Mouse (Mus musculus) hindbrain, embryonic 10.5 days (tissue): Measurements from ENCODE around the gene Adamts1. TPM values are rescaled to one million over a fixed set of nuclear protein-coding genes. Genes with fewer than 3 reads are reported as not detected.

ENCODE experiments used
- DNase-seq: peaks from one replicate; pipeline ENCODE4 v3.0.0-alpha.2; 2017; ENCODE audit warnings: low spot score
- H3K27ac ChIP-seq: fragments of 300-500 bp; sonication (generic); 2 replicates; pipeline ENCODE4 v1.5.1; 2016; ENCODE audit warnings: mild to moderate bottlenecking, moderate library complexity
- H3K27me3 ChIP-seq: fragments of 300-500 bp; sonication (generic); 2 replicates; pipeline ENCODE4 v1.6.1; 2016; ENCODE audit warnings: mild to moderate bottlenecking; ENCODE audit not compliant: poor library complexity, insufficient read depth, severe bottlenecking
- H3K36me3 ChIP-seq: fragments of 300-500 bp; sonication (generic); 2 replicates; pipeline ENCODE4 v1.6.1; 2016; ENCODE audit warnings: mild to moderate bottlenecking, moderate library complexity
- H3K4me1 ChIP-seq: fragments of 300-500 bp; sonication (generic); replicated peaks from 2 replicates; pipeline ENCODE4 v1.6.1; 2016; ENCODE audit warnings: mild to moderate bottlenecking
- H3K4me3 ChIP-seq: fragments of 300-500 bp; sonication (generic); 2 replicates; pipeline ENCODE4 v1.5.1; 2016; ENCODE audit warnings: mild to moderate bottlenecking, moderate library complexity
- H3K9me3 ChIP-seq: fragments of 300-500 bp; sonication (generic); 2 replicates; pipeline ENCODE4 v1.6.1; 2016; ENCODE audit warnings: mild to moderate bottlenecking, moderate library complexity
- WGBS: fragments of 180-500 bp; shearing (Covaris S2); methylation state at CpG from one replicate; pipeline ENCODE4 v1.1.7; 2016; 5-methylcytosine and 5-hydroxymethylcytosine counted together
- polyA plus RNA-seq: library from polyadenylated mRNA; unstranded; fragments of >200 nt; fragmentation: Nextera tagmentation; extraction: Ambion mirVana; gene quantifications from 2 replicates; pipeline ENCODE4 v1.2.1, GENCODE M21; 2016

Gene Adamts1
- polyA plus RNA-seq: 15.8 and 16.3 TPM in 2 replicates

- peak; percentile 92 for DNase-seq
- H3K9me3 ChIP-seq: no peaks in the 10 kb centered on the region
- no peaks in the 10 kb centered on the region for H3K27me3 ChIP-seq
- H3K4me3 ChIP-seq: peak within 1 kb of the TSS; percentile 79
- H3K27ac ChIP-seq: peak within 1 kb of the TSS; percentile 92
- H3K4me1 ChIP-seq: peaks cover 36% of the 10 kb centered on the region
- H3K36me3 ChIP-seq: peaks cover 22% of the 10 kb centered on the region
- WGBS: 1% methylated on average over 26 of the region's 26 CpGs
These were observed at the start of gene Adamts1 for GRCm38 (mm10) chr16:85802954-85803353. Gene Adamts1, minus strand, starts transcription at chr16:85803113.

- Histone ChIP-seq H3K27ac (no peak overlapping the region), H3K4me3 (no peak overlapping the region), H3K36me3 (no peaks in the 10 kb centered on the region), H3K27me3 (no peaks in the 10 kb centered on the region), H3K4me1 (no peaks in the 10 kb centered on the region), H3K9me3 (no peaks in the 10 kb centered on the region)
- DNase-seq: no peak
- WGBS: 77% methylated on average over 3 of the region's 3 CpGs
These were observed 24.2 kb upstream of the Adamts1 start for GRCm38 (mm10) chr16:85827066-85827465.

GRCm38 (mm10) chr16:85822330-85822916 lies 19.5 kb upstream of the Adamts1 start:
- 82% methylated on average over 5 of the region's 5 CpGs for WGBS
- H3K4me1 ChIP-seq: no peaks in the 10 kb centered on the region
- DNase-seq: no peak
- no peaks in the 10 kb centered on the region for H3K9me3 ChIP-seq
- H3K36me3 ChIP-seq: no peaks in the 10 kb centered on the region
- no peaks in the 10 kb centered on the region for H3K27me3 ChIP-seq
- no peak overlapping the region for H3K4me3 ChIP-seq
- H3K27ac ChIP-seq: no peak overlapping the region

- no peaks in the 10 kb centered on the region for H3K36me3 ChIP-seq
- WGBS: 68% methylated on average over 5 of the region's 5 CpGs
- no peak overlapping the region for H3K27ac ChIP-seq
- H3K4me3 ChIP-seq: no peak overlapping the region
- no peaks in the 10 kb centered on the region for H3K4me1 ChIP-seq
- DNase-seq: no peak
- H3K9me3 ChIP-seq: no peaks in the 10 kb centered on the region
- H3K27me3 ChIP-seq: no peaks in the 10 kb centered on the region
These were observed 17.0 kb upstream of the Adamts1 start for GRCm38 (mm10) chr16:85819808-85820458.

GRCm38 (mm10) chr16:85814116-85814515 lies 11.2 kb upstream of the Adamts1 start:
- 93% methylated on average over 2 of the region's 2 CpGs for WGBS
- Histone ChIP-seq H3K4me3 (no peak overlapping the region), H3K4me1 (no peaks in the 10 kb centered on the region), H3K9me3 (no peaks in the 10 kb centered on the region), H3K27me3 (no peaks in the 10 kb centered on the region), H3K36me3 (no peaks in the 10 kb centered on the region), H3K27ac (no peak overlapping the region)
- DNase-seq: no peak

GRCm38 (mm10) chr16:85807626-85808025 lies 4.7 kb upstream of the Adamts1 start:
- DNase-seq: peak; percentile 47
- H3K36me3 ChIP-seq: no peaks in the 10 kb centered on the region
- no peaks in the 10 kb centered on the region for H3K27me3 ChIP-seq
- H3K4me3 ChIP-seq: no peak overlapping the region
- no peak overlapping the region for H3K27ac ChIP-seq
- H3K9me3 ChIP-seq: no peaks in the 10 kb centered on the region
- 23% methylated on average over 2 of the region's 2 CpGs for WGBS
- H3K4me1 ChIP-seq: peaks cover 15% of the 10 kb centered on the region

- no peaks in the 10 kb centered on the region for H3K27me3 ChIP-seq
- H3K9me3 ChIP-seq: no peaks in the 10 kb centered on the region
- DNase-seq: no peak
- H3K4me1 ChIP-seq: peaks cover 21% of the 10 kb centered on the region
- H3K36me3 ChIP-seq: no peaks in the 10 kb centered on the region
- no peak overlapping the region for H3K4me3 ChIP-seq
- 26% methylated on average over 3 of the region's 3 CpGs for WGBS
- H3K27ac ChIP-seq: no peak overlapping the region
These were observed 4.2 kb upstream of the Adamts1 start for GRCm38 (mm10) chr16:85807072-85807471.

- Histone ChIP-seq H3K27me3 (no peaks in the 10 kb centered on the region), H3K4me1 (peaks cover 28% of the 10 kb centered on the region), H3K27ac (no peak overlapping the region), H3K4me3 (no peak overlapping the region), H3K36me3 (no peaks in the 10 kb centered on the region), H3K9me3 (no peaks in the 10 kb centered on the region)
- DNase-seq: no peak
- 85% methylated on average over 2 of the region's 2 CpGs for WGBS
These were observed 2.7 kb upstream of the Adamts1 start for GRCm38 (mm10) chr16:85805581-85805980.

- peak overlapping the region; percentile 79 for H3K4me3 ChIP-seq
- H3K4me1 ChIP-seq: peaks cover 36% of the 10 kb centered on the region
- no peaks in the 10 kb centered on the region for H3K9me3 ChIP-seq
- peaks cover 13% of the 10 kb centered on the region for H3K36me3 ChIP-seq
- H3K27ac ChIP-seq: peak overlapping the region; percentile 92
- peak; percentile 81 for DNase-seq
- under 1% methylated on average over 25 of the region's 25 CpGs for WGBS
- no peaks in the 10 kb centered on the region for H3K27me3 ChIP-seq
These were observed 969 bp upstream of the Adamts1 start for GRCm38 (mm10) chr16:85803613-85804551.

- under 1% methylated on average over 67 of the region's 67 CpGs for WGBS
- H3K27ac ChIP-seq: peak overlapping the region; percentile 92
- H3K4me3 ChIP-seq: peak overlapping the region; percentile 79
These were observed 722 bp downstream of the Adamts1 start for GRCm38 (mm10) chr16:85801971-85802811.

GRCm38 (mm10) chr16:85801252-85801651 lies 1.7 kb downstream of the Adamts1 start:
- H3K4me3 ChIP-seq: peak overlapping the region; percentile 79
- H3K27ac ChIP-seq: peak overlapping the region; percentile 92
- H3K4me1 ChIP-seq: peaks cover 36% of the 10 kb centered on the region
- peak; percentile 87 for DNase-seq
- no peaks in the 10 kb centered on the region for H3K9me3 ChIP-seq
- WGBS: under 1% methylated on average over 23 of the region's 23 CpGs
- H3K36me3 ChIP-seq: peaks cover 39% of the 10 kb centered on the region
- no peaks in the 10 kb centered on the region for H3K27me3 ChIP-seq

More at GRCm38 (mm10) chr16:85801971-85802811, 722 bp downstream of the Adamts1 start:
- no peaks in the 10 kb centered on the region for H3K27me3 ChIP-seq
- peaks cover 30% of the 10 kb centered on the region for H3K36me3 ChIP-seq
- peak; percentile 69 for DNase-seq
- H3K9me3 ChIP-seq: no peaks in the 10 kb centered on the region
- H3K4me1 ChIP-seq: peaks cover 36% of the 10 kb centered on the region

- Histone ChIP-seq H3K4me1 (peaks cover 36% of the 10 kb centered on the region), H3K4me3 (peak overlapping the region; percentile 79), H3K36me3 (peaks cover 45% of the 10 kb centered on the region), H3K27ac (peak overlapping the region; percentile 92), H3K9me3 (no peaks in the 10 kb centered on the region), H3K27me3 (no peaks in the 10 kb centered on the region)
- WGBS: 7% methylated on average over 8 of the region's 8 CpGs
- peak; percentile 84 for DNase-seq
These were observed 2.2 kb downstream of the Adamts1 start for GRCm38 (mm10) chr16:85800691-85801090.
